Mouse (Mus musculus) left cerebral cortex, postnatal 10 days (tissue): ENCODE results near the gene Slc1a2. TPM values are rescaled to one million over a fixed set of nuclear protein-coding genes. Genes with fewer than 3 reads are reported as not detected.
A peak's percentile ranks its signal among the peaks of the same experiment; 100 is the strongest.

Source experiments
- DNase-seq, 2 experiments: peaks; one replicate each; pipeline ENCODE4 v3.0.0; 2021 to 2022; ENCODE audit warnings: low spot score in 2 of 2, mixed read lengths in 1 of 2; ENCODE audit errors: extremely low spot score in 1 of 2
- intact Hi-C: fragments of 180-260 bp; cut with DNase I; formaldehyde crosslinking; loops from one replicate; pipeline ENCODE4 v1.15.1; 2025
- total RNA-seq, 2 experiments: library from RNA; stranded (reverse); gene quantifications; 2 replicates each; pipeline ENCODE4 v1.2.3; 2021

The Slc1a2 gene
- total RNA-seq, 2 experiments from 2014 or later = 1,314 to 1,339 TPM

DNA sequence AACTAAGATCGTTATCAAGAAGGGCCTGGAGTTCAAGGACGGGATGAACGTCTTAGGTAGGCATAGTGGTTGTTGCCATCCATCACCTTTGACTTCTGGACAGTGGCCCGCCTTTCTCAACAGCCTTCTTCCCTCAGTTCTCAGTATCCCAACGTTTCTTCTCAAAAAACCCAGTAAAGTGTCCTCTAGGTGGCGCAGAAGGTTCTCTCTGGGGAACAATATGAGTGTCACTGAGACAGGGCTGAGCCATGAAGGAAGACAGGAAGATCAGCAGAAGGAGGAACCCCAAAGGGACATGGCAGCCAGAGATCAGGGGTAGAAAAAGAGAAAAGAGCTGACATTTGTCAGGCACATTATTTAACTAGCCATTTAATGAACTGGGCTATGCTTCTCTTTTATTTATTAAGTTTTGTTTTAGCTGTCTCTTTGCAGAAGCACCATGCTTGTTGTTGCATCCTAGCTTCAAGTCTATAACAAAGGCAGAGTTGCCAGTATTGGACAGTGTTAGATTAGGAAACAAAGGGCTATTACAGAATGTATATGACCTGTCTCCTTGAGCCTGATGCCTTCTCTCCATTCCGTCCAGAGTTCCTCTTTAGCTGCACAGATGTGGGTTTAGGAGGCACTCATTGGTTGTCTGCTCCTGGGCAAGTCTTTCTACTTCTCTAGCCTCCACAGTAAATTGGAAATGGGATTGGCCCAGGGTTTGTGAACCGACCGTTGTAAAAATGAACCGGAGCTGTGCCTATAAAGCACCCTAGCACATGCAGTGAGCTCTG, 85.6 kb downstream of the Slc1a2 start:
- intact Hi-C loops = no loop called here
- peak; percentile 35 to 56 for DNase-seq

DNA sequence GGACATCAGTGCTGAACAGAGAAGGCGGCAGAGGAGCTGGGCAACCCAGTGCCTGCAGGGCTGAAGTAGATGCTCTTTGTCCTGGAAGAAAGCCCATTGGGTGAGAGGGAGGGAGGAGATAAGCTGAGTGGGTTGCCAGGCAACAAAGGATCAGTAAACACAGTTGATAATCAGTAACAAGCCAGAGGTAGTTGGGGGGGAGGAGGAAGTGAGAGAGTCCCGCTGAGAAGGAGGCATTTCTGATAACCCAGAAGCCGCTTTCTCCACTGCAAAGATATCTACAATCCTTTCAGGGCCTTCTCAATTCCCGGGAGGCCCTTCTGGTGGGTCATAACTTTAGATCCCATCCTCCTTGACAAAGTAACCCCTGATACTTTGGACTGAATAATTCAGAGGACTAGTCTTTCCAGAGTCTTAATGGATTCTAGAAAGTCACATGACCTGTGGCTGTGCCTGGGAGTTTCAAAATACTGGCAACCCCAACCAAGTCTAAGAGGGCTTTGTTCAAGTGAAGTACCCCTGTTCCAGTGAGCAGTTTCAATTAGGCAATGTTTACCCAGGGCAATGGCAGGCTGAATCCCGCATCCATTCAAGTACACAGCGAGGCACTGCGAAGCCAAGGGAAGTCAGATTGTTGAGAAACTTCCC, 86.9 kb downstream of the Slc1a2 start:
- intact Hi-C loops = no loop called here
- DNase-seq = peak in 1 of 2 experiments; percentile 17

GRCm38 (mm10) chr2:102747758-102748157, 89.3 kb downstream of the Slc1a2 start:
- DNase-seq = no peak
- intact Hi-C loops = no loop called here

DNA sequence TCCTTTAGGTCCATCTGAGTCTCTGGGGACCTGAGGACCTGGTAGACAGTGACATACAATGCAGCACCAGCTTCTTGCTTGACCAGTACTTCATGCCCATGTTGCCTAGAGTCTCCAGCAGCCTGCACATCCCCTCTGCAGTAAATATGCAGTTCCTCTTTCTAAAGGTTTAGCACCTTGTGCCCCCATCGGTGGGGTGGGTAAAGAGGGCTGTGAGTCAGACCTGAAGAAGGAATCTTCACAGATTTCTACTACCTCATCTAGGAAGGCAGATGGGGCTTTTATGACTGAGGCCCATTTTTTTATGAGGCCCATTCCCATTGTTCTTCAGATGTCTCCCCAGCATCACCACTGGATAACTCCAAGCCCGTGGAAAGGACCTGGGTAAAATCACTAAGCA, 91.5 kb downstream of the Slc1a2 start:
- DNase-seq = no peak
- intact Hi-C loops = no loop called here

DNA sequence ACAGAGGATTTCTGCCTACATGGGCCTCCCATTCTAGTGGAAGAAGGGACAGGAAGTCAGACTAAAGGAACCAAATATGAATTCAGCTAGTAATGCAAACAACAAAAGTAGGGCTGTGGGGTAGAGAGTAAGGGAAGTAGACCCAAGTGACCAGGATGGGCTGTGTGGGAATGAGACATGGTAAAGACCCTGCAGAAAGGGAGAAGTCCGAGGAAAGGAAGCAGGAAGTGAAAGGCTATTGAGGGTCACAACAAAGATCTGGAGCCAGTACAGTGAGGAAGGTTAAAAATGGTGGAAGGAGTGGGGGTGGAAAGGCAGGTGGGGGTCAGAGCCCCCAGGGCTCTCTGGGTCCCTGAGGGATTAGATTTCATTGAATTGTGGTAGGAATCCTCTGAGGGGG, 93.4 kb downstream of the Slc1a2 start:
- no peak for DNase-seq
- intact Hi-C loops = no loop called here

GRCm38 (mm10) chr2:102757241-102757860, 98.9 kb downstream of the Slc1a2 start:
- DNase-seq = no peak
- intact Hi-C loops = no loop called here

- no peak for DNase-seq
- intact Hi-C loops = no loop called here
Observed at GRCm38 (mm10) chr2:102759479-102759878, 101.0 kb downstream of the Slc1a2 start.

- no peak for DNase-seq
- intact Hi-C loops = no loop called here
Observed at GRCm38 (mm10) chr2:102760284-102761072, 102.0 kb downstream of the Slc1a2 start.

- no peak for DNase-seq
- intact Hi-C loops = no loop called here
Observed at GRCm38 (mm10) chr2:102763176-102763575, 104.7 kb downstream of the Slc1a2 start.

DNA sequence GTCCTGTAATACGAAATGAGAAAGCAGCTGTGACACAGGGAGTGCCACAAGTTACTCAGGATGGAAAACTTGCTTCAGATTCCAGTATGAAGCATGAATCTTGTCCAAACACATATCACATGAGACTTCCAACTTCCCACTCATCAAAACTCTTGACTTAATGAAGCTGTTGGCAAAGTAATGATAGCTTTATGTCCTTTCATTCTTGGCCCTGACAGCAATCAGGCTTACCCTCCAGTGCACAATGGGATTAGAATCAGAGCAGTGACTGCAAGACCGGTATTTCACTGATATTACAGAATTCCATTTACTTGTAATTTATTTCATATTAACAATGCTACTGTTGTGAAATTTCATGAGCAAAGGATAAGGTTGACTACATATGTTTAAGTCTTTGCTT, 105.5 kb downstream of the Slc1a2 start:
- intact Hi-C loops = no loop called here
- no peak for DNase-seq

DNA sequence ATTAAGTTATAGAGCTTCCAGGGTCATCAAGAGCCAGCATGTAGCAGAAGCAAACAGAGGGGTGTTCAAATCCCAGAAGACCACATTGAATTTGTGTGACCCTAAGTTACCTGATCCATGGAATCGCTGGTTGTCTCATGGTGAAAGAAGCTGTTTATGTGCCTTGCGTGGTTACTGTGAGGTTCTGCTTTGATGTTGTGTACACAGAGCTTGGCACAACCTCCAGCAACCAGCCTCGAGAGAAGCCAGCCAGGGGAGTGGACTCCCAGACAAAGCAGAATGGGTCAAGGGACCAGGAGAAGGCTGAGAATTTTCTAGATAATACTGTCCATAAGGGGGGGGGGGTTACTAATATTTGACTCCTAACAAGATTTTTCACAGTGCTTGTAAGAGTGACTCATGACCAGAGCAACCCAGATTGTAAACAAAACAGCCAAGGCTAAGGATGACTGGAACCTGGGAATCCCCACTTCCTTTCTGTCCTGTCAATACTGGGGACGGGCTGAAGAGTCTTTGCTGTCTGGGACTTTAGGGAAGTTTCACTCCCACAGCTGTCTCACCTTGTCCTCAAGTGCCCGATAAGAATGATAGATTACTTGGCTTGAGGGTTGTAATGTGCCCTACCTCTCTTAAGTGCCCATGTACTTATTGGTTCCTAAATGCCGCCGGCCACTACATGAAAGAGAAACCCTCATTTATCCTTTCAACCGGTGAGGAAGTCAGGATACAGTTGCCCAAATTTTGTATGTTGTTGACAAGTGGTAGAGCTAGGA, 106.3 kb downstream of the Slc1a2 start:
- DNase-seq = no peak
- intact Hi-C loops = no loop called here

GRCm38 (mm10) chr2:102768267-102768666, 109.8 kb downstream of the Slc1a2 start:
- DNase-seq = no peak
- intact Hi-C loops = no loop called here

DNA sequence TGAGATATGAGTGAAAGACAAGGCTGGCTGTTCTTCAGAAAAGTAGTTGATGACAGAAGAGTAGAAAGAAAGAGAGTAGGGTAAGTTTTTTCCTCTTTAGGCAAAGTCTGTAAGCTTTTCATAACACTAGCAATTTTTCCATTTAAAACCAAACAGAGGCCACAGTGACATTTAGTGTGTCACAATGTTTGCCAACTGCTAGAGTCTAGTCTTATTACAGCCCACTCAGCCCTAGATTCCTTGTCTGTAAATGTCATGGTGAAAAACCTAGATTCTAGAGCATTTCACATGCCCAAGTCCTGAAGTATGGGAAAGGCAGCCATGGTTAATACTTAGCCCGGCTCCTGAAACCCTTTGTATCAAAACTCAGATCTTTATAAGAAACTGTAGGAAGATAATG, 112.8 kb downstream of the Slc1a2 start:
- intact Hi-C loops = no loop called here
- DNase-seq = no peak

GRCm38 (mm10) chr2:102772276-102772675, 113.8 kb downstream of the Slc1a2 start:
- intact Hi-C loops = no loop called here
- no peak for DNase-seq

DNA sequence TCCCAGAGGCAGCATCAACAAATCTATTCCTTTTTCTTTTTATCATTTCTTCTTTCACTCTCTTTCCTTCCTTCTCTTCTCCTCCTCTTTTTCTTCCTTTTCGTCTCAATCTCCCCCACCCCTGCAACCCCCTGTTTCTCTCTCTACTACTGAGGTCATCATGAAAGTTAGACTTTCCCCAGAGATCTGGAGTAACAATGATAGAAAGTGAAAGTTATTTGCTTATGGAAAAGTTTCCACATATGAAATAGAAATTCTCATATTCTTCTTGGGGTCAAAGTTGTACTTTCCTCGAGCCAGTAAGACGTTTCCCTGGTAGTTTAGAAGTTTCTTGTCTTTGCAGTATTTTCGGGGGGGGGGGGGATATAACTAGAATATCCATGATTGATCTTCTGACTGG, 116.2 kb downstream of the Slc1a2 start:
- DNase-seq = no peak
- intact Hi-C loops = no loop called here

DNA sequence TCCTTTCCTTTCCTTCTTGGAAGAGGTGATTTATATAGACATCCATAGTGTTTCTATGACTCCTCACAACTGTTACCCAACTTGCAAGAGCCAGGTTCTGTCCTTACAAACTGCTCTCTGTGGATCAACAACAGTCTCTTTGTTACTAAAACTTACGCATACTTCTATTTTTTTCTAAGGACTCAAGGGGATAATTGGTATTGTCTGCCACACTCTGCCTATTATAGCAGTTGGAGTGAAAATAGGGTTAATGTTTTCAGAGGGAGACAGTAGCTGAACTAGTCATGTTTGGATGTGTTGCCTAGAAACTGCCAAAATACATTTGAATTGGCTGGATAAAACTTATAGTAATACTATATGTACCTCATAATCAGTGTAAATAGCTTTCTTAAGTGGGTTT, 117.1 kb downstream of the Slc1a2 start:
- intact Hi-C loops = no loop called here

DNA sequence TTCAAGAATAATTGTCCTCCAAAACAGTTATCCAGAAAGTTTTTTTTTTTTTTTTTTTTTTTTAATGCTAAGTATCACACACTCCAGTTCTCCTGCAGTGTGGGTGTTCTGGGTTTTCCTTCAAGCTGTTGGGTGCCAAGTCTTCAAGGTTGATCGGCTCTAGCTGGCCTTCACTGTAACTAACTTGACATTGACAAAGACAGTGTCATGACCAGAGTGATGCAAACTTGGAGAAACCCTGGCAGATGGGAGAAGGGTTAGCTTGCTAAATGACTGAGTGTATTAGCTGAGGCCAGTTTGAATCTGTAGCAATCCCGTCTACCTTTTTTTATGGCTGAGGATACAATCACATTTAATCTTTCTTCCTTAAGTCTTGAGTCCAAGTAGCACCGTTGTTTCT, 119.7 kb downstream of the Slc1a2 start:
- DNase-seq = no peak
- intact Hi-C loops = no loop called here

More for the DNA sequence above, 117.1 kb downstream of the Slc1a2 start:
- no peak for DNase-seq

DNA sequence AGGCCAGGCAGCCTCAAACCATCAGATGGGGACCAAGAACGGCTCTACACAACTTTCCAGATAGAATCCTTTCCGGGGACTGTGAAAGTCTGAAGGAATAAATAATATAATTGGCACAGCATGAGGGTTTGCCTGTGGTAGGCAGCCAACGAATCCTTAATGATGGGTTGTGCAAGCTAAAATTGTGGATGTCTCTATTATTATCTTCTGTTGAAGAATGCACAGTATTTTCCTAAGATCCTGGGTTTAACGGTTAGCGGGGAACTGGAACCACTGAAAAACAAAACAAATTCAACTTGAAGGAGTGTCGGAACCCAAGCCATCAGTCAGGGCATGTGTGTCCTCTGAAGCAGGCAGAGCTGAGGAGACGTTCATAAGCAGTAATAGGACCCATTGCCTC, 124.3 kb downstream of the Slc1a2 start:
- intact Hi-C loops = no loop called here
- DNase-seq = no peak

DNA sequence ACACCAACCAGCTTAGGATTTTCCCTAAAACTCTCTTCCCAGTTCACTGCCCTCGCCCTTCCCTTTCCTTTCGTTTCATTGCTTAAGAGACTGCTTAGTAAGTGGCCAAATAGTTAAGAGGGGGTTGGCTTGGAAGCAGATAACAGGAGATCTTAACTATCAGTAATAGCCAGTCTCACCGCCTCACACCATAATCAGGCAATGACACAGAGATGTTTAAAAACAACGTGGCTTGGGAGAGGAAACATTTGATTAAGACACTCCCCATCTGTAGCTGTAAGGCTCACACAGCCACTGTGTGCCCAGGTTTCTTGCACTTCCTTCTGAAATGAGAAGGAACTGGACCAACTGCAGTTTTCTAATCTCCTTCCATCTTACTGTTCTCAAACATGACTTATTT, 127.2 kb downstream of the Slc1a2 start:
- no peak for DNase-seq
- intact Hi-C loops = no loop called here
